Mouse (Mus musculus) MEL (cell line): ENCODE results near the gene App. TPM values are rescaled to one million over a fixed set of nuclear protein-coding genes. Genes with fewer than 3 reads are reported as not detected.

Experiments used
- DNase-seq: peaks from one replicate; pipeline ENCODE4 v3.0.0; 2011; ENCODE audit warnings: low read depth, low spot score
- H3K27ac ChIP-seq: 2 replicates; pipeline ENCODE4 v1.5.1; 2012; ENCODE audit warnings: low read depth, mild to moderate bottlenecking, control low read depth, low read length, moderate library complexity; ENCODE audit not compliant: control insufficient read depth
- H3K27me3 ChIP-seq, 2 experiments: fragments of 150-350 bp in 1 of 2; sonication (generic) in 1 of 2; 2 replicates each; pipeline ENCODE4 v1.6.1; 2012; ENCODE audit warnings: low read length in 2 of 2, mild to moderate bottlenecking in 2 of 2, improper control_type of control experiment in 1 of 2, moderate library complexity in 1 of 2; ENCODE audit not compliant: insufficient read depth in 2 of 2, control insufficient read depth in 1 of 2
- H3K36me3 ChIP-seq, 2 experiments: 2 replicates each; pipeline ENCODE4 v1.6.1; 2012 to 2014; ENCODE audit warnings: low read length in 2 of 2, improper control_type of control experiment in 1 of 2, inconsistent platforms in 1 of 2, mild to moderate bottlenecking in 1 of 2; ENCODE audit not compliant: insufficient read depth in 2 of 2, control insufficient read depth in 1 of 2
- H3K4me1 ChIP-seq, 2 experiments: fragments of 150-350 bp in 1 of 2; sonication (generic) in 1 of 2; 2 replicates each; pipeline ENCODE4 v1.6.1; 2012; ENCODE audit warnings: low read length in 2 of 2, improper control_type of control experiment in 1 of 2, mild to moderate bottlenecking in 1 of 2; ENCODE audit not compliant: insufficient read depth in 2 of 2, control insufficient read depth in 1 of 2
- H3K4me3 ChIP-seq, 2 experiments: fragments of 150-350 bp in 1 of 2; sonication (generic) in 1 of 2; 2 replicates each; pipeline ENCODE4 v1.5.1; 2012; ENCODE audit warnings: low read depth in 2 of 2, low read length in 2 of 2, mild to moderate bottlenecking in 2 of 2, moderate library complexity in 2 of 2, control low read depth in 1 of 2, improper control_type of control experiment in 1 of 2; ENCODE audit not compliant: control insufficient read depth in 1 of 2, insufficient read depth in 1 of 2
- H3K79me2 ChIP-seq: 2 replicates; pipeline ENCODE4 v1.6.1; 2012; ENCODE audit warnings: mild to moderate bottlenecking, low read length, moderate library complexity; ENCODE audit not compliant: control insufficient read depth, poor library complexity, insufficient read depth
- H3K9ac ChIP-seq: 2 replicates; pipeline ENCODE4 v1.6.1; 2012; ENCODE audit warnings: low read depth, mild to moderate bottlenecking, control low read depth, low read length, moderate library complexity; ENCODE audit not compliant: control insufficient read depth, poor library complexity, severe bottlenecking
- H3K9me3 ChIP-seq: fragments of 150-350 bp; sonication (generic); replicated peaks from 2 replicates; pipeline ENCODE4 v1.6.1; 2012; ENCODE audit warnings: mild to moderate bottlenecking, low read length, improper control_type of control experiment, moderate library complexity; ENCODE audit not compliant: insufficient read depth
- BHLHE40 ChIP-seq: IDR thresholded peaks from 2 replicates; pipeline ENCODE4 v1.6.1; 2012; ENCODE audit warnings: low read depth, mild to moderate bottlenecking, inconsistent platforms, low read length, improper control_type of control experiment, borderline replicate concordance
- CHD2 ChIP-seq: IDR thresholded peaks from 2 replicates; pipeline ENCODE4 v1.6.1; 2011; ENCODE audit warnings: low read length, improper control_type of control experiment
- EP300 ChIP-seq, 2 experiments: IDR thresholded peaks; 2 replicates each; pipeline ENCODE4 v1.6.1; 2011; ENCODE audit warnings: improper control_type of control experiment in 2 of 2, low read length in 2 of 2, low read depth in 1 of 2, mild to moderate bottlenecking in 1 of 2
- GABPA ChIP-seq: IDR thresholded peaks from 2 replicates; pipeline ENCODE4 v1.6.1; 2012; ENCODE audit warnings: low read depth, mild to moderate bottlenecking, inconsistent platforms, low read length, improper control_type of control experiment, moderate library complexity
- HCFC1 ChIP-seq: IDR thresholded peaks from 2 replicates; pipeline ENCODE4 v1.6.1; 2012; ENCODE audit warnings: low read depth, mild to moderate bottlenecking, inconsistent platforms, low read length, improper control_type of control experiment, moderate library complexity
- KAT2A ChIP-seq: conservative IDR thresholded peaks from 2 replicates; pipeline ENCODE4 v1.6.1; 2012; ENCODE audit warnings: low read depth, low read length, improper control_type of control experiment, inconsistent platforms
- MAFK ChIP-seq: IDR thresholded peaks from 2 replicates; pipeline ENCODE4 v1.6.1; 2011; ENCODE audit warnings: low read depth, mild to moderate bottlenecking, low read length, improper control_type of control experiment, borderline replicate concordance
- MAX ChIP-seq: IDR thresholded peaks from 2 replicates; pipeline ENCODE4 v1.6.1; 2011; ENCODE audit warnings: low read length, improper control_type of control experiment
- MAZ ChIP-seq: IDR thresholded peaks from 2 replicates; pipeline ENCODE4 v1.6.1; 2012; ENCODE audit warnings: low read depth, mild to moderate bottlenecking, inconsistent platforms, low read length, improper control_type of control experiment
- MEF2A ChIP-seq: IDR thresholded peaks from 2 replicates; pipeline ENCODE4 v1.6.1; 2014; ENCODE audit warnings: low read depth, mild to moderate bottlenecking, inconsistent platforms, low read length, improper control_type of control experiment; ENCODE audit not compliant: poor library complexity, insufficient replicate concordance, severe bottlenecking; ENCODE audit errors: extremely low read depth
- MXI1 ChIP-seq: IDR thresholded peaks from 2 replicates; pipeline ENCODE4 v1.6.1; 2011; ENCODE audit warnings: mild to moderate bottlenecking, low read depth, low read length, improper control_type of control experiment
- MYB ChIP-seq: IDR thresholded peaks from 2 replicates; pipeline ENCODE4 v1.6.1; 2011; ENCODE audit warnings: mild to moderate bottlenecking, low read depth, low read length, improper control_type of control experiment
- POLR2A ChIP-seq, 2 experiments: IDR thresholded peaks; 2 replicates each; pipeline ENCODE4 v1.6.1; 2011 to 2012; ENCODE audit warnings: low read length in 2 of 2, mild to moderate bottlenecking in 2 of 2, control low read depth in 1 of 2, improper control_type of control experiment in 1 of 2, low read depth in 1 of 2, moderate library complexity in 1 of 2; ENCODE audit not compliant: control insufficient read depth in 1 of 2, insufficient read depth in 1 of 2, poor library complexity in 1 of 2
- POLR2AphosphoS5 ChIP-seq: IDR thresholded peaks from 2 replicates; pipeline ENCODE4 v1.6.1; 2012; ENCODE audit warnings: low read depth, borderline replicate concordance, mild to moderate bottlenecking, inconsistent platforms, low read length, moderate library complexity, mixed read lengths
- RCOR1 ChIP-seq: IDR thresholded peaks from 2 replicates; pipeline ENCODE4 v1.6.1; 2012; ENCODE audit warnings: low read depth, mild to moderate bottlenecking, inconsistent platforms, low read length, improper control_type of control experiment
- SMC3 ChIP-seq: IDR thresholded peaks from 2 replicates; pipeline ENCODE4 v1.6.1; 2011; ENCODE audit warnings: low read depth, low read length, improper control_type of control experiment
- TCF12 ChIP-seq: IDR thresholded peaks from 2 replicates; pipeline ENCODE4 v1.6.1; 2014; ENCODE audit warnings: low read depth, mild to moderate bottlenecking, inconsistent platforms, low read length, improper control_type of control experiment, moderate library complexity
- USF1 ChIP-seq: IDR thresholded peaks from 2 replicates; pipeline ENCODE4 v1.6.1; 2014; ENCODE audit warnings: low read depth, mild to moderate bottlenecking, inconsistent platforms, low read length, improper control_type of control experiment, moderate library complexity
- ZC3H11A ChIP-seq: IDR thresholded peaks from 2 replicates; pipeline ENCODE4 v1.6.1; 2012; ENCODE audit warnings: low read depth, mild to moderate bottlenecking, inconsistent platforms, low read length, improper control_type of control experiment
- ZKSCAN1 ChIP-seq: IDR thresholded peaks from 2 replicates; pipeline ENCODE4 v1.6.1; 2012; ENCODE audit warnings: low read depth, mild to moderate bottlenecking, inconsistent platforms, low read length, improper control_type of control experiment, moderate library complexity
- polyA plus RNA-seq, 2 experiments: library from polyadenylated mRNA; stranded (reverse) in 1 of 2; unstranded in 1 of 2; fragments of >175 nt in 1 of 2; fragments of >200 nt in 1 of 2; gene quantifications; 2 replicates each; pipeline versions ENCODE4 v1.2.1 to v1.2.4; 2012; ENCODE audit warnings: low replicate concordance in 2 of 2, low read depth in 1 of 2; ENCODE audit not compliant: insufficient read length in 2 of 2, insufficient read depth in 1 of 2, missing spikeins in 1 of 2
- total RNA-seq: library from RNA; depleted of rRNA; stranded (reverse); fragments of 300-350 nt; gene quantifications from 2 replicates; pipeline ENCODE4 v1.2.3, GENCODE M21; 2012

App gene
- total and polyA plus RNA-seq, 3 experiments = not detected

DNA sequence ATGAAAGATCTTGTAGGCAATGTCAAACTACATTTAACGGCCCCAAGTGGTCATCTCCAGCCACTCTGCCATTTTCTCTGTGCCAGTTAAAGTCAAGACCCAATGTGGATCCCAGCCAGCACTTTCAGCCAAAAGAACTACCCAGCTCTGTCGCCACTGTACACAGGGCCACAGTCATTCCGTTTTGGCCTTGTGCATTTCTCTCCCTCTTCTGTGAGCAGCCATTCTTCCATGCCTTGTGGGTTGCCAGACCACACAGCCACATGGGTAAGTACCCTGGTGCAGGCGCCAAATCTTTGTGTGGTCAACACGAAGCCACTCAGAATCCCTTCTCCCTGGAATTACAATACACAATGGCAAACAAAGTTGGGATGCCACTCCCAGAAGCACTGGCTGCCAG lies 57.7 kb downstream of the App start:
- H3K9ac ChIP-seq = no peak overlapping the region
- no peaks in the 10 kb centered on the region for H3K4me1 ChIP-seq
- H3K79me2 ChIP-seq = no peaks in the 10 kb centered on the region
- DNase-seq = no peak
- no peak overlapping the region for H3K27ac ChIP-seq
- no peaks in the 10 kb centered on the region for H3K27me3 ChIP-seq
- H3K9me3 ChIP-seq = no peaks in the 10 kb centered on the region
- H3K36me3 ChIP-seq = no peaks in the 10 kb centered on the region
- no peak overlapping the region for H3K4me3 ChIP-seq
- TF ChIP-seq MEF2A = no peak
- no peak for TF ChIP-seq USF1
- no peak for TF ChIP-seq POLR2A (IDR thresholded peaks at IDR 0.05; ENCODE audit: control insufficient read depth in 1 of 2, insufficient read depth in 1 of 2, low read depth in 1 of 2, low read length in 2 of 2, poor library complexity in 1 of 2)

DNA sequence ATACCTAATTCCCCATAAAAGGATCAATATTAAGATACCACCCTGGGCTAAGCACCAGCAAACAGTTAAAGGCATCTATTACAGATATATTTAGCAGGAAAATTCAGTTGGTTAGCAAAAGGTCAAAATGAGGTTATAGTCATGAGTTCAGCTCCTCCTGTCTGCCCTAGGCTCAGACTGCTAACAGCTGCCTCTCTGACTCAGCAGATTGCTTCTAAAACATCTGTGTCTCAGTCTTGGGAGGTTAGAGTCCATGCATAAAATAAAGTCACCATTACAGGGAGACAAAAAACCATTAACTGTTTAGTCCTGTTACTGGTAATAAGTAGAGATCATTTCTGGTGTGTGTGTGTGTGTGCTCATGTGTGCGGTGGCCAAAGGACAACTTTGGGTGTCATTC lies 58.8 kb downstream of the App start:
- no peak for TF ChIP-seq MAFK
- TF ChIP-seq ZKSCAN1 = no peak
- TF ChIP-seq BHLHE40 = no peak
- TF ChIP-seq RCOR1 = no peak
- TF ChIP-seq MXI1 = no peak
- no peak for TF ChIP-seq KAT2A
- H3K79me2 ChIP-seq = no peaks in the 10 kb centered on the region
- no peaks in the 10 kb centered on the region for H3K36me3 ChIP-seq
- H3K27ac ChIP-seq = no peak overlapping the region
- H3K4me1 ChIP-seq = no peaks in the 10 kb centered on the region
- DNase-seq = no peak
- no peak overlapping the region for H3K9ac ChIP-seq
- H3K27me3 ChIP-seq = no peaks in the 10 kb centered on the region
- no peaks in the 10 kb centered on the region for H3K9me3 ChIP-seq
- H3K4me3 ChIP-seq = no peak overlapping the region

- H3K4me3 ChIP-seq = no peak overlapping the region
- no peaks in the 10 kb centered on the region for H3K27me3 ChIP-seq
- TF ChIP-seq EP300 (IDR thresholded peaks at IDR 0.05; ENCODE audit: low read depth in 1 of 2, low read length in 2 of 2) (no peak), MEF2A (no peak), HCFC1 (no peak), MXI1 (no peak), MAX (no peak), TCF12 (no peak), POLR2AphosphoS5 (no peak), SMC3 (no peak), ZC3H11A (no peak), GABPA (no peak), CHD2 (no peak), MYB (no peak), MAZ (no peak), BHLHE40 (no peak)
- H3K9ac ChIP-seq = no peak overlapping the region
- H3K4me1 ChIP-seq = no peaks in the 10 kb centered on the region
- no peaks in the 10 kb centered on the region for H3K79me2 ChIP-seq
- H3K9me3 ChIP-seq = no peaks in the 10 kb centered on the region
- DNase-seq = no peak
- H3K27ac ChIP-seq = no peak overlapping the region
- no peaks in the 10 kb centered on the region for H3K36me3 ChIP-seq
These were observed 59.6 kb downstream of the App start for GRCm38 (mm10) chr16:85113941-85114340.
